Mouse (Mus musculus): ENCODE data around the gene Ssr2. TPM values are rescaled to one million over a fixed set of nuclear protein-coding genes. Genes with fewer than 3 reads are reported as not detected.

Gene Ssr2
- polyA plus RNA-seq, 1 experiment from 2014 or later: 274 TPM

GRCm38 (mm10) chr3:88622113-88622940, 46.7 kb downstream of the Ssr2 start:
- peaks cover 21% of the 10 kb centered on the region for H3K36me3 ChIP-seq
- H3K27me3 ChIP-seq: no peaks in the 10 kb centered on the region
- H3K9me3 ChIP-seq: no peaks in the 10 kb centered on the region
- under 1% methylated on average over 24 of the region's 24 CpGs for WGBS
- peak overlapping the region; percentile 97 for H3K9ac ChIP-seq
- H3K4me3 ChIP-seq: peak overlapping the region; percentile 96
- ATAC-seq (ENCODE audit: insufficient number of reproducible peaks, insufficient read depth, low FRiP score, low TSS enrichment, low read depth): no peak
- H3K27ac ChIP-seq: peak overlapping the region; percentile 98
- peaks cover 53% of the 10 kb centered on the region for H3K4me1 ChIP-seq
- H3K4me2 ChIP-seq: peak overlapping the region; percentile 91

- peaks cover 56% of the 10 kb centered on the region for H3K4me1 ChIP-seq
- H3K9me3 ChIP-seq: no peaks in the 10 kb centered on the region
- H3K36me3 ChIP-seq: peaks cover 21% of the 10 kb centered on the region
- no peaks in the 10 kb centered on the region for H3K27me3 ChIP-seq
- 0% methylated on average over 6 of the region's 6 CpGs for WGBS
- peak overlapping the region; percentile 98 for H3K27ac ChIP-seq
- H3K4me2 ChIP-seq: peak overlapping the region; percentile 91
- ATAC-seq (ENCODE audit: insufficient number of reproducible peaks, insufficient read depth, low FRiP score, low TSS enrichment, low read depth): no peak
- H3K9ac ChIP-seq: peak overlapping the region; percentile 97
- H3K4me3 ChIP-seq: peak overlapping the region; percentile 96
These were observed 47.3 kb downstream of the Ssr2 start for GRCm38 (mm10) chr3:88622941-88623345.

DNA sequence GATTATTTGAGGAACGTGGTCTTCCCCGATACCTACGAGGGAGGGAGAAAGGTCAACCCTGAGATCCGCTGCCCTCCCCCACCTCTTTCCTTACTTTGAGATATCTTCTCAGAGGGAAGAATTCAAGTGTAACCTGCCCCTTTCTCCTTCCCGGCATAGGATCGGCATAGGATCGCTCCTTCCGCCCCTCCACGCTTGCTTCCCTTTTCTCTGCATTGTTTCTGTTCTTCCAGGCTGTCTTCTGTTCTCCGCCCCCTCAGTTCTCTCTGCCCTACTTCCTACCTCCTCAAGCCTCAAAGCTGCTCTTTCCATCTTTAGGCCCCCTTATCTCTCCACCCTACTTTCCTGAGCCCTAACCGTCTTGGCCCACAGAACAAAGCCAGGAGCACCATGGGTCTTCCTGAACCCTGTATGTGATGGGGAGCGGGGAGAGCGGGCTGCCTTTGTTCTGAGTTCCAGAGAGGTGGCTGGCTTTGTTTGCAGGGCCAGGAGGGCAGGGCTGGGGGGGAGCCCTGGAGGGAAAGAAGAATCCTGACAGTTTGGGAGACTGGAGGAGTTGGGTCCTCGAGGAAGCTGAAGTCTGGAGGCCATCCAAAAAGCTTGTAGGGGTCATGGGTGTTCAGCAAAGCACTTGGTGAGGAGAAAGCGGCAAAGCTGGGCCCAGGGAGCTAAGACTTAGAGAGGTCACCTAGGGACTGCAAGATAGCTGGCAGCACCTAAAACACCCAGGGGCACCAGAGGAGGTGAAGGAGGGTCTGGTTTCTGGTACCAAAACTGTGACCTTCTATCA, 47.9 kb downstream of the Ssr2 start:
- WGBS: 3% methylated on average over 15 of the region's 15 CpGs
- Histone ChIP-seq H3K9me3 (no peaks in the 10 kb centered on the region), H3K36me3 (peaks cover 23% of the 10 kb centered on the region), H3K4me3 (peak overlapping the region; percentile 96), H3K27ac (peak overlapping the region; percentile 98), H3K9ac (peak overlapping the region; percentile 97), H3K27me3 (no peaks in the 10 kb centered on the region), H3K4me1 (peaks cover 53% of the 10 kb centered on the region), H3K4me2 (peak overlapping the region; percentile 91)
- ATAC-seq (ENCODE audit: insufficient number of reproducible peaks, insufficient read depth, low FRiP score, low TSS enrichment, low read depth): no peak

DNA sequence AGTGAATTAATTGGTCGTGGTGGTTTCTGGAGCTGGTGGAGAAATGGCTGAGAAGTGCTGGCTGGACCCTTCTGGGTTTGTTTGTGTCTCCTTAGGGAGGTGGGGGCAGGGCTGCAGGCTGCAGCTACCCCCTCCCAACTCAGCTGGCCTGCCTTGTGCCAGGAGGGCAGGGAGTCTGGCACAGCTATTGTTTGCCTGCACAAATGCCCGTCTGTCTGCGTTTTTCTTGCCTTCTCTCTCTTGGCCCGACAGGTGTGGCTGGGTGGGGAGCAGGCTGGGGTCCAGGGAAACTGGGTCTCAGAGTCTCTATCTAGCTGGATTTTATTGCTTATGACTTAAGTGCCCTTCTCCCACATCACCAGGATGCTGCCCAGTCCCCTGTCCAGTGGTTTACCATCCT, 48.6 kb downstream of the Ssr2 start:
- Histone ChIP-seq H3K4me2 (peak overlapping the region; percentile 91), H3K4me3 (peak overlapping the region; percentile 96), H3K27me3 (no peaks in the 10 kb centered on the region), H3K9me3 (no peaks in the 10 kb centered on the region), H3K27ac (peak overlapping the region; percentile 57), H3K9ac (peak overlapping the region; percentile 97), H3K36me3 (peaks cover 30% of the 10 kb centered on the region), H3K4me1 (peaks cover 53% of the 10 kb centered on the region)
- WGBS: 44% methylated on average over 4 of the region's 4 CpGs
- no peak for ATAC-seq (ENCODE audit: insufficient number of reproducible peaks, insufficient read depth, low FRiP score, low TSS enrichment, low read depth)

DNA sequence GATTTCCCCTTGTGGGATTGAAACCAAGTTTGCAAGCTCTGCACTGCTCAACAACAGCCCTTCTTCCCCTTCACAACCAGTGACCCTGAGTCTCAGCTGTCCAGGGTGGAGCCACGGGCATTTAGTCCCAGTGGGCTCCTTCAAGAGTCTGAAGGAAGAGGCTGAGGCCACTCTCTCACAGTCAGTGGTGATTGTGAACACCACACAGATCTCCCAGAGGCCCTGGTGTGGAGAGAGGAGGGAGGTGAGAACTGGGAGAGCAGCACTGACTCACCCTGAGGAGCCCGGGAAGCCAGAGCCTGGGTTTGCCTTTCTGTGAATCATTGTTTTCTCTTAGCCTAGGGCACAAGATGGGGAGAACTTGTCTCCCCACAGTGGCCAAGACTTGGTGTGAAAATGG, 49.3 kb downstream of the Ssr2 start:
- H3K9ac ChIP-seq: peak overlapping the region; percentile 97
- WGBS: 55% methylated on average over 2 of the region's 2 CpGs

GRCm38 (mm10) chr3:88625531-88625930, 49.9 kb downstream of the Ssr2 start:
- Histone ChIP-seq H3K27me3 (no peaks in the 10 kb centered on the region), H3K27ac (no peak overlapping the region), H3K9me3 (no peaks in the 10 kb centered on the region), H3K4me3 (no peak overlapping the region), H3K4me2 (no peak overlapping the region), H3K9ac (peak overlapping the region; percentile 97; the same call in 1 of the 2 replicates), H3K36me3 (peaks cover 42% of the 10 kb centered on the region), H3K4me1 (peaks cover 43% of the 10 kb centered on the region)
- ATAC-seq (ENCODE audit: insufficient number of reproducible peaks, insufficient read depth, low FRiP score, low TSS enrichment, low read depth): no peak
- WGBS: 93% methylated on average over 7 of the region's 7 CpGs

More for the DNA sequence above, 49.3 kb downstream of the Ssr2 start:
- Histone ChIP-seq H3K4me1 (peaks cover 48% of the 10 kb centered on the region), H3K9me3 (no peaks in the 10 kb centered on the region), H3K27me3 (no peaks in the 10 kb centered on the region), H3K27ac (peak overlapping the region; percentile 57), H3K4me2 (peak overlapping the region; percentile 91), H3K36me3 (peaks cover 36% of the 10 kb centered on the region), H3K4me3 (peak overlapping the region; percentile 96)
- ATAC-seq (ENCODE audit: insufficient number of reproducible peaks, insufficient read depth, low FRiP score, low TSS enrichment, low read depth): no peak

DNA sequence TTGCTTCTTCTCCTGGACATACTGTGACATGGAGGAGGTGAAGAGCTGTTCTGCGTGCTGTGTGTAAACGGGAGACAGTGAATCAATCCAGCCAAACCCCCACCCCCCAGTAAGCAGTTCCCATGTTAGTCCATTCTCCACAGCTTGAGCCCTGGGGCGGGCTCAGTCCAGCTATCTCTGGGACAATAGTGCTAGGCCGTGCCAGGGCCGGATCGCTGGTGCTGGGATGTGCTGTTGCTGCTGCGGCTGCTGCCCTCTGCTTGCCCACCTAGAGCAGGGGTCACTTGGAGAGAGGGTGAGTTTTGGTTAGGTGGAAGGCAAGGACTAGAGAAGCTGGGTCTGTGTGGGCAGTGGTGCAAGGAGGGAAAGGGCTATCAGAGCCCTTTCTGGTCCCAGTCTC, 50.6 kb downstream of the Ssr2 start:
- H3K27ac ChIP-seq: peak overlapping the region; percentile 12; the same call in 1 of the 2 replicates
- H3K36me3 ChIP-seq: peaks cover 50% of the 10 kb centered on the region
- H3K4me2 ChIP-seq: no peak overlapping the region
- H3K9ac ChIP-seq: 0 out of 2 replicates have a peak overlapping the region, but pooled peaks have one; percentile 37
- H3K4me3 ChIP-seq: no peak overlapping the region
- ATAC-seq (ENCODE audit: insufficient number of reproducible peaks, insufficient read depth, low FRiP score, low TSS enrichment, low read depth): no peak
- H3K9me3 ChIP-seq: no peaks in the 10 kb centered on the region
- WGBS: 79% methylated on average over 7 of the region's 7 CpGs
- peaks cover 40% of the 10 kb centered on the region for H3K4me1 ChIP-seq
- no peaks in the 10 kb centered on the region for H3K27me3 ChIP-seq

DNA sequence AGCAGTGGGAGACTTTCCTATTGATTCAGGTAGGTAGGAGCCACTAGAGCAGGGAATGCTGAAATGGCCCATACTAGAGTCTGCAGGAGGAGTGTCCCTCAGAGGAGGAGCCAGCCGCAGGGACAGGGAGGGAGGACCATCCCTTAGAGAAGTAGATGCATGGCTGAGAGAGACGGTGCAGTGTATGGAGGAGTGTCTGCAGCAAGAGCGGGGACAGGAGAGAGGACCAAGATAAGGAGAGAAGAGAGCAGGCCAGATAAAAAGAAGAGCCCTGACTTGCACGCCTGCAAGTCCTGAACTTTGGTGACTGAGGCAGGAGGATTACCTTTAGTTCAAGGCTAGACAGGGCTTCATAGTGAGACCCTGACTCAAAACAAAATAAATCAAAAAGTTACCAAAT, 51.4 kb downstream of the Ssr2 start:
- no peak overlapping the region for H3K4me2 ChIP-seq
- WGBS: 70% methylated on average over 4 of the region's 4 CpGs
- no peaks in the 10 kb centered on the region for H3K27me3 ChIP-seq
- no peaks in the 10 kb centered on the region for H3K9me3 ChIP-seq
- peaks cover 40% of the 10 kb centered on the region for H3K4me1 ChIP-seq
- H3K4me3 ChIP-seq: no peak overlapping the region
- no peak overlapping the region for H3K27ac ChIP-seq
- ATAC-seq (ENCODE audit: insufficient number of reproducible peaks, insufficient read depth, low FRiP score, low TSS enrichment, low read depth): no peak
- 0 out of 2 replicates have a peak overlapping the region, but pooled peaks have one; percentile 27 for H3K9ac ChIP-seq
- H3K36me3 ChIP-seq: peaks cover 58% of the 10 kb centered on the region

DNA sequence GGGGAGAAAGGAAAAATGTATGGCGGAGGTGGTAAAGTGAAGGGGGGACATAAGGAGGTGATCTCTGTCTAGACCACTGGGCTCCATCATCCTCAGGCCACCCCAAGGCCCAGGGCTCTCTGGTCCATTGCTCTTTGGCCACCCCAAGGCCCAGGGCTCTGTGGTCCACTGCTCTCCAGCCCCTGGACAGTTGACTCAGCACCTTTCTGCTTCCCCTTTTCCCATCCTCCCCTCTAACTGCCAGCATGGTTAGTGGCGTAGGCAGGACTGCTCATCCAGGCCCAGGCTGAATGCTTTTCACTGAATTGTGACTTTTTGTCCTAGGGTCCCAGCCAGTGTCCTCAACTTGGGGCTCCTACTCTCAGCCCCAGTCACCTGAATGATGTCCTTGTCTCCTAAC, 51.9 kb downstream of the Ssr2 start:
- Histone ChIP-seq H3K9me3 (no peaks in the 10 kb centered on the region), H3K27ac (no peak overlapping the region), H3K36me3 (peaks cover 62% of the 10 kb centered on the region), H3K4me2 (no peak overlapping the region), H3K9ac (no peak overlapping the region), H3K4me3 (no peak overlapping the region), H3K27me3 (no peaks in the 10 kb centered on the region), H3K4me1 (peaks cover 37% of the 10 kb centered on the region)
- WGBS: 88% methylated on average over 2 of the region's 2 CpGs
- ATAC-seq (ENCODE audit: insufficient number of reproducible peaks, insufficient read depth, low FRiP score, low TSS enrichment, low read depth): no peak

DNA sequence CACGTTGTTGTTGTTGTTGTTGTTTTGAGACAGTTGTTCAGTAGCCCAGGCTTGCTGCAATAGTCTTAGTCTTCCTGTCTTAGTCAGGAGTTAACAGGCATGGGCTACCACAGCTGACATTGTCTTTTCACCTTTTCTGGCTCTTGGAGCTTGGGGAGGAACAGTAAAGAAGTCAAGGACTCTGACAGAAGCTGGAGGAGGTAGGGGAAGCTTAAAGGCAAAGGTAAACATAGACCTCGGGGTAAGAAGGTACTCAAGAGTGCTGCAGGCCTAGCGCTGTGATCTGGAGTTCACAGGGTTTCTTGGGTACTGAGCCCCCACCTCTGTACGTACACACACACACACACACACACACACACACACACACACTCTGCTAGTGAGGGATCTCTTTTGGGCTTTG, 53.1 kb downstream of the Ssr2 start:
- H3K4me3 ChIP-seq: no peak overlapping the region
- peaks cover 74% of the 10 kb centered on the region for H3K36me3 ChIP-seq
- peaks cover 32% of the 10 kb centered on the region for H3K4me1 ChIP-seq
- WGBS: 63% methylated on average over 4 of the region's 4 CpGs
- no peaks in the 10 kb centered on the region for H3K9me3 ChIP-seq
- H3K27ac ChIP-seq: no peak overlapping the region
- no peak for ATAC-seq (ENCODE audit: insufficient number of reproducible peaks, insufficient read depth, low FRiP score, low TSS enrichment, low read depth)
- H3K27me3 ChIP-seq: no peaks in the 10 kb centered on the region
- H3K4me2 ChIP-seq: no peak overlapping the region
- H3K9ac ChIP-seq: 0 out of 2 replicates have a peak overlapping the region, but pooled peaks have one; percentile 44

- 53% methylated on average over 13 of the region's 13 CpGs for WGBS
- no peak overlapping the region for H3K4me3 ChIP-seq
- no peak overlapping the region for H3K4me2 ChIP-seq
- ATAC-seq (ENCODE audit: insufficient number of reproducible peaks, insufficient read depth, low FRiP score, low TSS enrichment, low read depth): no peak
- no peaks in the 10 kb centered on the region for H3K9me3 ChIP-seq
- peaks cover 27% of the 10 kb centered on the region for H3K4me1 ChIP-seq
- peaks cover 79% of the 10 kb centered on the region for H3K36me3 ChIP-seq
- peak overlapping the region; percentile 44; the same call in 1 of the 2 replicates for H3K9ac ChIP-seq
- H3K27ac ChIP-seq: no peak overlapping the region
- no peaks in the 10 kb centered on the region for H3K27me3 ChIP-seq
These were observed 53.6 kb downstream of the Ssr2 start for GRCm38 (mm10) chr3:88629244-88629643.

Data from embryonic facial prominence, embryonic 13.5 days (tissue).